Mouse (Mus musculus) forebrain, embryonic 12.5 days (tissue): Measurements from ENCODE around the gene Ncor2. TPM values are rescaled to one million over a fixed set of nuclear protein-coding genes. Genes with fewer than 3 reads are reported as not detected.

Experiments used
- ATAC-seq: fragments of 200-750 bp; cut with Nextera tagmentation; 2 replicates; pipeline ENCODE4 v1.8.0; 2017; ENCODE audit warnings: moderate TSS enrichment; ENCODE audit not compliant: low FRiP score
- H3K27ac ChIP-seq: fragments of 300-500 bp; sonication (generic); 2 replicates; pipeline ENCODE4 v1.5.1; 2016; ENCODE audit warnings: mild to moderate bottlenecking
- H3K27me3 ChIP-seq: fragments of 300-500 bp; sonication (generic); 2 replicates; pipeline ENCODE4 v1.6.1; 2016; ENCODE audit warnings: mild to moderate bottlenecking
- H3K36me3 ChIP-seq: fragments of 300-500 bp; sonication (generic); replicated peaks from 2 replicates; pipeline ENCODE4 v1.6.1; 2016; ENCODE audit warnings: mild to moderate bottlenecking
- H3K4me1 ChIP-seq: fragments of 300-500 bp; sonication (generic); 2 replicates; pipeline ENCODE4 v1.6.1; 2016
- H3K4me2 ChIP-seq: fragments of 300-500 bp; sonication (generic); 2 replicates; pipeline ENCODE4 v1.6.1; 2016; ENCODE audit warnings: mild to moderate bottlenecking, moderate library complexity
- H3K4me3 ChIP-seq: fragments of 300-500 bp; sonication (generic); replicated peaks from 2 replicates; pipeline ENCODE4 v1.5.1; 2016; ENCODE audit warnings: mild to moderate bottlenecking
- H3K9ac ChIP-seq: fragments of 300-500 bp; sonication (generic); 2 replicates; pipeline ENCODE4 v1.6.1; 2016; ENCODE audit warnings: mild to moderate bottlenecking
- H3K9me3 ChIP-seq: fragments of 300-500 bp; sonication (generic); 2 replicates; pipeline ENCODE4 v1.6.1; 2016
- WGBS: fragments of 180-500 bp; shearing (Covaris S2); methylation state at CpG from one replicate; pipeline ENCODE4 v1.1.7; 2016; 5-methylcytosine and 5-hydroxymethylcytosine counted together
- polyA plus RNA-seq: library from polyadenylated mRNA; unstranded; fragments of >200 nt; fragmentation: Nextera tagmentation; extraction: Ambion mirVana; gene quantifications from 2 replicates; pipeline ENCODE4 v1.2.1, GENCODE M21; 2016

Gene Ncor2
- 26.0 and 27.0 TPM in 2 replicates for polyA plus RNA-seq

GRCm38 (mm10) chr5:125179007-125179734 is at the start of gene Ncor2:
Ncor2 (minus strand) TSS chr5:125179219.
- H3K9me3 ChIP-seq, result no peaks in the 10 kb centered on the region
- under 1% methylated on average over 65 of the region's 87 CpGs for WGBS
- peak within 1 kb of the TSS; percentile 93 for H3K4me2 ChIP-seq
- H3K27me3 ChIP-seq, result peaks cover 8% of the 10 kb centered on the region; the same call in 1 of the 2 replicates
- H3K36me3 ChIP-seq, result no peaks in the 10 kb centered on the region
- ATAC-seq, result peak; percentile 89
- H3K4me1 ChIP-seq, result peaks cover 52% of the 10 kb centered on the region
- H3K27ac ChIP-seq, result peak within 1 kb of the TSS; percentile 95
- peak within 1 kb of the TSS; percentile 95 for H3K9ac ChIP-seq
- H3K4me3 ChIP-seq, result peak within 1 kb of the TSS; percentile 90

GRCm38 (mm10) chr5:125227699-125228098 is 48.7 kb upstream of the Ncor2 start:
- Histone ChIP-seq H3K9me3 (peaks cover 8% of the 10 kb centered on the region), H3K9ac (no peak overlapping the region), H3K36me3 (no peaks in the 10 kb centered on the region), H3K4me3 (no peak overlapping the region), H3K27ac (no peak overlapping the region), H3K27me3 (no peaks in the 10 kb centered on the region), H3K4me2 (no peak overlapping the region), H3K4me1 (peaks cover 23% of the 10 kb centered on the region)
- 96% methylated on average over 4 of the region's 4 CpGs for WGBS
- ATAC-seq, result no peak

GRCm38 (mm10) chr5:125226229-125226634 is 47.2 kb upstream of the Ncor2 start:
- no peak for ATAC-seq
- Histone ChIP-seq H3K4me1 (peaks cover 27% of the 10 kb centered on the region), H3K4me2 (no peak overlapping the region), H3K27me3 (no peaks in the 10 kb centered on the region), H3K9me3 (peaks cover 8% of the 10 kb centered on the region), H3K9ac (no peak overlapping the region), H3K4me3 (no peak overlapping the region), H3K27ac (peak overlapping the region; percentile 42), H3K36me3 (no peaks in the 10 kb centered on the region)
- WGBS, result 79% methylated on average over 12 of the region's 12 CpGs

GRCm38 (mm10) chr5:125224925-125225324 is 45.9 kb upstream of the Ncor2 start:
- Histone ChIP-seq H3K27me3 (no peaks in the 10 kb centered on the region), H3K4me3 (no peak overlapping the region), H3K9me3 (peaks cover 8% of the 10 kb centered on the region), H3K4me1 (peaks cover 27% of the 10 kb centered on the region), H3K36me3 (no peaks in the 10 kb centered on the region), H3K4me2 (no peak overlapping the region), H3K9ac (no peak overlapping the region), H3K27ac (no peak overlapping the region)
- 54% methylated on average over 3 of the region's 3 CpGs for WGBS
- ATAC-seq, result no peak

GRCm38 (mm10) chr5:125223961-125224360 is 44.9 kb upstream of the Ncor2 start:
- no peak overlapping the region for H3K9ac ChIP-seq
- H3K27me3 ChIP-seq, result no peaks in the 10 kb centered on the region
- H3K4me1 ChIP-seq, result peaks cover 27% of the 10 kb centered on the region
- no peak overlapping the region for H3K4me3 ChIP-seq
- H3K36me3 ChIP-seq, result no peaks in the 10 kb centered on the region
- WGBS, result 73% methylated on average over 5 of the region's 5 CpGs
- no peak overlapping the region for H3K27ac ChIP-seq
- H3K9me3 ChIP-seq, result peaks cover 8% of the 10 kb centered on the region
- ATAC-seq, result no peak
- H3K4me2 ChIP-seq, result no peak overlapping the region

- H3K9me3 ChIP-seq, result peaks cover 4% of the 10 kb centered on the region
- no peak overlapping the region for H3K4me2 ChIP-seq
- peaks cover 34% of the 10 kb centered on the region for H3K4me1 ChIP-seq
- 0 out of 2 replicates have a peak overlapping the region, but pooled peaks have one; percentile 3 for H3K27ac ChIP-seq
- 72% methylated on average over 6 of the region's 6 CpGs for WGBS
- no peaks in the 10 kb centered on the region for H3K27me3 ChIP-seq
- H3K36me3 ChIP-seq, result no peaks in the 10 kb centered on the region
- no peak for ATAC-seq
- no peak overlapping the region for H3K9ac ChIP-seq
- H3K4me3 ChIP-seq, result no peak overlapping the region
These were observed 43.7 kb upstream of the Ncor2 start for GRCm38 (mm10) chr5:125222706-125223105.

- ATAC-seq, result no peak
- H3K9ac ChIP-seq, result no peak overlapping the region
- no peak overlapping the region for H3K27ac ChIP-seq
These were observed 42.8 kb upstream of the Ncor2 start for GRCm38 (mm10) chr5:125221868-125222267.

GRCm38 (mm10) chr5:125217426-125218170 is 38.6 kb upstream of the Ncor2 start:
- 59% methylated on average over 9 of the region's 9 CpGs for WGBS
- no peak overlapping the region for H3K9ac ChIP-seq

More at GRCm38 (mm10) chr5:125221868-125222267, 42.8 kb upstream of the Ncor2 start:
- Histone ChIP-seq H3K9me3 (no peaks in the 10 kb centered on the region), H3K4me2 (no peak overlapping the region), H3K27me3 (0 out of 2 replicates have a peak, but pooled peaks cover 3% of the 10 kb centered on the region), H3K4me3 (no peak overlapping the region), H3K4me1 (peaks cover 42% of the 10 kb centered on the region), H3K36me3 (no peaks in the 10 kb centered on the region)
- WGBS, result 92% methylated on average over 3 of the region's 3 CpGs

GRCm38 (mm10) chr5:125215930-125216459 is 37.0 kb upstream of the Ncor2 start:
- ATAC-seq, result peak; percentile 91
- Histone ChIP-seq H3K9ac (peak overlapping the region; percentile 40; the same call in 1 of the 2 replicates), H3K36me3 (no peaks in the 10 kb centered on the region), H3K27ac (peak overlapping the region; percentile 92), H3K27me3 (0 out of 2 replicates have a peak, but pooled peaks cover 10% of the 10 kb centered on the region), H3K4me2 (peak overlapping the region; percentile 41), H3K9me3 (no peaks in the 10 kb centered on the region), H3K4me1 (peaks cover 32% of the 10 kb centered on the region), H3K4me3 (peak overlapping the region; percentile 2; the same call in 1 of the 2 replicates)
- WGBS, result 4% methylated on average over 23 of the region's 24 CpGs

More at GRCm38 (mm10) chr5:125217426-125218170, 38.6 kb upstream of the Ncor2 start:
- H3K27me3 ChIP-seq, result 0 out of 2 replicates have a peak, but pooled peaks cover 10% of the 10 kb centered on the region
- H3K36me3 ChIP-seq, result no peaks in the 10 kb centered on the region
- peak overlapping the region; percentile 20 for H3K27ac ChIP-seq
- H3K4me1 ChIP-seq, result peaks cover 36% of the 10 kb centered on the region
- H3K4me2 ChIP-seq, result no peak overlapping the region
- no peaks in the 10 kb centered on the region for H3K9me3 ChIP-seq
- no peak overlapping the region for H3K4me3 ChIP-seq
- peak; percentile 52 for ATAC-seq

GRCm38 (mm10) chr5:125215346-125215929 is 36.4 kb upstream of the Ncor2 start:
- peak overlapping the region; percentile 92 for H3K27ac ChIP-seq
- H3K4me3 ChIP-seq, result peak overlapping the region; percentile 2; the same call in 1 of the 2 replicates
- 0 out of 2 replicates have a peak, but pooled peaks cover 10% of the 10 kb centered on the region for H3K27me3 ChIP-seq
- no peaks in the 10 kb centered on the region for H3K36me3 ChIP-seq
- H3K9ac ChIP-seq, result peak overlapping the region; percentile 40; the same call in 1 of the 2 replicates
- ATAC-seq, result peak; percentile 1; the same call in 1 of the 2 replicates
- WGBS, result 24% methylated on average over 11 of the region's 11 CpGs
- peaks cover 32% of the 10 kb centered on the region for H3K4me1 ChIP-seq
- peak overlapping the region; percentile 41 for H3K4me2 ChIP-seq
- H3K9me3 ChIP-seq, result no peaks in the 10 kb centered on the region

GRCm38 (mm10) chr5:125214064-125214463 is 35.0 kb upstream of the Ncor2 start:
- H3K27me3 ChIP-seq, result 0 out of 2 replicates have a peak, but pooled peaks cover 10% of the 10 kb centered on the region
- no peak overlapping the region for H3K4me2 ChIP-seq
- H3K4me3 ChIP-seq, result no peak overlapping the region
- H3K27ac ChIP-seq, result no peak overlapping the region
- peaks cover 32% of the 10 kb centered on the region for H3K4me1 ChIP-seq
- ATAC-seq, result no peak
- H3K9ac ChIP-seq, result no peak overlapping the region
- H3K36me3 ChIP-seq, result no peaks in the 10 kb centered on the region
- no peaks in the 10 kb centered on the region for H3K9me3 ChIP-seq
- WGBS, result 89% methylated on average over 6 of the region's 6 CpGs
